Mouse (Mus musculus): ENCODE measurements around the gene Cacng1.

The Cacng1 gene

GRCm38 (mm10) chr11:107707897-107708610 is 8.3 kb downstream of the Cacng1 start:
- no peak for DNase-seq (ENCODE audit: low read depth, low spot score)

- no peak for DNase-seq (ENCODE audit: low read depth, low spot score)
Observed at GRCm38 (mm10) chr11:107705476-107706074, 10.7 kb downstream of the Cacng1 start.

- no peak for DNase-seq (ENCODE audit: low read depth, low spot score)
Observed at GRCm38 (mm10) chr11:107705060-107705459, 11.3 kb downstream of the Cacng1 start.

DNA sequence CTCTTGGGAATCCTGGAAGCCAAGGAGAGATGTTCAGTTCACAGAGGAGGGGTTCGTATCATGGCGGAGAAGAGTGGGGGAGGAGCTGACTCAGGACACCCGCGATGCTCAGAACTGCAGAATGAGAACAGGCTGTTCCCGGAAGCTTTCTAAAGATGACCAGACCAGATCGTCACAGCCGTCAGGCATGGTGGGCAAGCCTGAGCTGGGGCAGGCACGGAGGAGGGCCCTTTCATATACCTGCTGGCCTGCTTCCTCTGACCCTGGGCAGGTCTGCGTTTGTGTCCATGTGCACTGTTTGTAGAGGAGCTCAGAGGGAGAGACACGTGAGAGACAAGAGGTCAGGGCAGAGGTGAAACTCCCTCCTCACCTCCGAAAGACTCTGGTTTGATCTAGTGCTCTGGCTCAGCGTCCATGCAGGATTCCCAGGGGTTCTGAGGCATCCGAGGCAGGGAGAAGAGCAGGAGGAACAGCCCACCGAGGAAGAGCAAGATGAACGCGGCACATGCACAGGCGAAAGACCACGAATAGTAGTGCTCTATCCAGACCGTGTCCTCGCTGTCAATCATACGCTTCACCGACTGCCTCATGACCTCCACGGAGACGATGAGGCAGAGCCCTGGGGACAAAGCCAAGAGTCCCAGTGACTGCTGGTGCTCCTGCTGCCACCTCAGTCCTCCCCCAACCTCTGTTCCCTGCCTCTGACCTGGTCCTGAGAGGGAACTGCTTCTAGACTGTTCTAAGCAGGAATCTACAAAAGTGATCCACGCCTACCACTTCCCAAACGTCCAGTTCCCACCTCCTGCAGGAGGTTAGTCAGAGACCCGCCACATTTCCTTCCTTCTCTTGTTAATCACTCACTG is 12.8 kb downstream of the Cacng1 start:
- DNase-seq (ENCODE audit: low read depth, low spot score): no peak

GRCm38 (mm10) chr11:107699967-107700366 is 16.4 kb downstream of the Cacng1 start:
- DNase-seq (ENCODE audit: low read depth, low spot score): no peak

- no peak for DNase-seq (ENCODE audit: low read depth, low spot score)
Observed at GRCm38 (mm10) chr11:107693338-107693737, 23.0 kb downstream of the Cacng1 start.

DNA sequence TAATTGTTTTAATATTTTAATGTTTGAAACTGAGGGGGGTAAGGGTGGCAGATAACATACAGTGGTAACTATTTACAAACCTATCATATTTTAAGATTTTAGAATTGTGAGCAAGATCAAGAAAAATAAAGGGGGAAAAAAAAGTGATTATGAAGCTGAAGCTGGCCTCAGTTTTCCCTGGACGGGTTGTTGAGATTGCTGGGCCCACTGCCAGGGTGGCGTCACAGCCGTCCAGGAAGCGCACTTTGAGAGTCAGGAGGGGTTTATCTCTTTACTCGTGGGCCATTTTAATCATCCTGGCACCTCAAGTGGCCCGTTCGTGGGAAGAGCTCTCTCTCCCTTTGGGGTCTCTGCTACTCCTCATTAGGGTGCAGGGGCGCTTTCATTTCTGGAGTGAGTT is 24.8 kb downstream of the Cacng1 start:
- DNase-seq (ENCODE audit: low read depth, low spot score): no peak

- DNase-seq (ENCODE audit: low read depth, low spot score): no peak
Observed at GRCm38 (mm10) chr11:107688480-107688879, 27.8 kb downstream of the Cacng1 start.

DNA sequence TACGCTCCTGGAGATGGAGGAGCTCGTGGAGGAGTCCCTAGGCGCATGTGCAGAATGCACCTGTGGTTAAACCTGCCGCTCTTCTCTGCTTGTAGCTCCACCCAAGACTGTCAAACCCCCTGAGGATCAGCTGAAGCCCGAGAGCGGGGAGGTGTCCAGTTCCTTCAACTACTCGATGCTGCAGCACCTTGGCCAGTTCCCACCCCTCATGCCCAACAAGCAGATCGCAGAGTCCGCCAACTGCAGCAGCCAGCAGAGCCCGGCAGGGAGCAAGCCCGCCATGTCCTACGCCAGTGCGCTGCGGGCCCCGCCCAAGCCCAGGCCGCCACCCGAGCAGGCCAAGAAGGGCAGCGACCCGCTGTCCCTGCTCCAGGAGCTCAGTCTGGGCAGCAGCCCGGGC is 30.0 kb downstream of the Cacng1 start:
- DNase-seq (ENCODE audit: low read depth, low spot score): no peak

GRCm38 (mm10) chr11:107683544-107684465 is 32.5 kb downstream of the Cacng1 start:
- DNase-seq (ENCODE audit: low read depth, low spot score): no peak

DNA sequence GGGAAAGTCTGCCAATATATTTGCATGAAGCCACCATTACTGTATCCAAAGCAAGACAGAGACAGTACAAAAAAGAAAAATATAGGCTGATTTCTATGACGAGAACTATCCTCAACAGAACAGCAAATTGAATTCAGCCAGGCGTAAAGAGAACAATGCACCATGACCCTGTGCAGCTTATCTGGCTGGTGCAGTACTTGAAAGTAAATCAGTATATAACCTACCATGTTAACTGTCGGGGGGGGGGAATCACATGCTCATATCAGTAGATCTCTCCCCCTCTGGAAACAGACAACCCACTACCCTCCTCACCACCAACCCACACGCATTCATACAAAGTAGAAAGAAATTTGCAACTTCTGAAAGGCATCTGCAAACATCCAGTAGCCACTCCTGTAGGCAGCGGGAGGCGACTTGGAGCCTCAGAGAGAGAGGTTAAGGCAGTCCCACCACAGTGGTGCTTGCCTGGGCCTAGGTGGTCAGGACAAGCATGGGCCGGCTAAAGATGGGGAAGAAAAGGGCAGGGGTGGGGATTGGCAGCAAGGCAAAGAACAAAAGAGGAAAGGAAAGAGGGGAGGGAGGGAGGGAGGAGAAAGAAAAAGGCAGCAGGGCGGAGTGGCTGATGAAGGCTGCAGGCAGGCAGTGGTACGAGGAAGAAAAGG is 33.5 kb downstream of the Cacng1 start:
- DNase-seq (ENCODE audit: low read depth, low spot score): no peak

- DNase-seq (ENCODE audit: low read depth, low spot score): no peak
Observed at GRCm38 (mm10) chr11:107676207-107676940, 39.9 kb downstream of the Cacng1 start.

- no peak for DNase-seq (ENCODE audit: low read depth, low spot score)
Observed at GRCm38 (mm10) chr11:107675246-107675645, 41.1 kb downstream of the Cacng1 start.

DNA sequence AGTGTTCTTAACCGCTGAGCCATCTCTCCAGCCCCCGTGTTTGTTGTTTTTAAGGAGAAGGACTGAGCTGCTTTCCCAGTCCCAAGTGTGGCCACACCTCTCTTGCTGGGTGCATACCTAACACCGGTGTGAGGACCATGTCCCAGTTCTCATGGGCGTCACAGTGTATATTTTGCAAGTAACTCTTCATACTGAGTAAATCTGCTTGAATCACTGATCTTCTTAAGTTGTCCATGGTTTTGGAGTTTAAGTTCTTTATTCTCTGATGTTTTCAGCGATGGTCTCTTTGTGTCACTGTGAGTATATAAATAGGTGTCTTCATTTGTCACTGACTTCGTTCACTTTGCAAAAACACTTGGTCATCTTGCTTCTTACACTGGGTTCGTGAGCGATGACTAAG is 41.7 kb downstream of the Cacng1 start:
- no peak for DNase-seq (ENCODE audit: low read depth, low spot score)

GRCm38 (mm10) chr11:107674006-107674405 is 42.3 kb downstream of the Cacng1 start:
- no peak for DNase-seq (ENCODE audit: low read depth, low spot score)

DNA sequence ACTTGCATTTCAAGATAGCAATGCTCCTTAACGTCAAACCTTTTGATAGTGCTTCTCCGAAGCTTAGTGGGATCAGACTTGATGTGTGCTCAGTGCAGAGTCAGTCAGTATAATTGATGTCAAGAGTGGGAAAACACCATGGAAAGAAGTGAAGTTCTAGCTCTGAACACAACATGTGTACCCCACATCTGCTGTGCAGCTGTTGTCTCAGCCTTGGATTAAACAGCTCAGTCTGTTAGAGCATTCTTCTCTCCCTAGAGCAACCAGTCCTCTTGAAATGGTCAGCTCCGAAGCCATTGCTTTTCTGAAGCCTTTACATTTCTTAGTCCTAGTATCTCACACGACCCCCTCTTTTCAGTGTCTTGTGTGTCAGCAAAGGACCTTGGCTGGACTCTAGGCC is 47.3 kb downstream of the Cacng1 start:
- no peak for DNase-seq (ENCODE audit: low read depth, low spot score)

- no peak for DNase-seq (ENCODE audit: low read depth, low spot score)
Observed at GRCm38 (mm10) chr11:107668223-107668622, 48.1 kb downstream of the Cacng1 start.

DNA sequence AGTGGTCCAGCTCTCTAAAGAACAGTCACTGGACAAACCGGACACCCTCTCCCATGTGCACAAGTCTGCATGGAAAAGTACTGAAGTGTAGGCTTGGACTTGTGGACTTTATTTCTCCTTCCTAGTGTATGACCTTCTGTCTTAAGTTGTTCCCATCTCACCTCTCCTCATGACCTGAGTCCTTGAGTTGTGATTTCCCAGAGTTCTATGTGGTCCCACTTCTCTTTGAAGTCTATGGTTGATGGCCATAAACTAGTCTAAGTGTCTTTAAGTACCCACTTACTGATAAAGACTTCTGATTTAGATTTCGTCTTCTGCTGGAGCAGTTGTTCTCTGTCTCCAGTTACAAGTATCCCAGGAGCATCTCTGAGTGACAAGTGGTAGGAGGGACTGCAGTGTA is 48.8 kb downstream of the Cacng1 start:
- no peak for DNase-seq (ENCODE audit: low read depth, low spot score)

DNA sequence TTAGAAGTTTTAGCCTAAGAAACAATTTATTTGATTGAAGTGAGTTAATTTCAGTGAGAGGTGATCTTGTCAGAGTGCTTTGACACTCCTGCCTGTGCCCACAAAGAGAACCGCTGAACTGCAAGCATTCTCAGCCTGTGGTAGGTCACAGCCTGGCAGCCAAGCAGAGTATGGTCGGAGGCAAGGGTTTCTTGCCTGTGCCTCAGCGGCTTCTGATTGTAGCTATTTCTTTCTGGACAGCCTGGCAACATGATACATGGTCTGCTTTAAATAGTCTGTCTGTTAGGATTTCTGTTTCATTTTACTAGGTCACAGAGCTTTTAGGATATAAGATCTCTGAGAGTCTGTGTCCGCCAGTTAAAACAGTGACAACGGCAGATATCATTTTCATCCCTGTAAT is 53.7 kb downstream of the Cacng1 start:
- DNase-seq (ENCODE audit: low read depth, low spot score): no peak

- DNase-seq (ENCODE audit: low read depth, low spot score): no peak
Observed at GRCm38 (mm10) chr11:107660452-107660851, 55.9 kb downstream of the Cacng1 start.
